Mouse (Mus musculus): ENCODE results near the gene Sumo2. TPM values are rescaled to one million over a fixed set of nuclear protein-coding genes. Genes with fewer than 3 reads are reported as not detected.

The Sumo2 gene
- 100 to 1,000 TPM; 150 to 340 TPM for polyA plus RNA-seq (2012; fragmentation: generic; extraction: Trizol)

GRCm38 (mm10) chr11:115536038-115536681, at the start of gene Sumo2:
Gene Sumo2 (minus strand): TSS chr11:115536276.

GRCm38 (mm10) chr11:115564064-115564809, 28.2 kb upstream of the Sumo2 start, which contains the start of gene Nup85:
Gene Nup85 (plus strand): TSS chr11:115564434.

GRCm38 (mm10) chr11:115514238-115514663, 21.8 kb downstream of the Sumo2 start, which contains the start of gene Jpt1:
Gene Jpt1 (minus strand): TSS chr11:115514387.

GRCm38 (mm10) chr11:115491356-115492083, 44.6 kb downstream of the Sumo2 start, which contains the start of gene Nt5c:
Gene Nt5c (minus strand): TSS chr11:115491862.

GRCm38 (mm10) chr11:115475025-115475757, 60.9 kb downstream of the Sumo2 start, which contains the start of gene Armc7:
Gene Armc7 (plus strand): TSS chr11:115475667.

Other genes with a start within 250 kb of the Sumo2 start
- under 1 TPM in 1 of 2 experiments, not detected in 1; 0.05 TPM for gene Fads6, start 238.6 kb downstream of the Sumo2 start, polyA plus RNA-seq (2012; fragmentation: generic; extraction: Trizol)
- gene Otop2, start 229.1 kb downstream of the Sumo2 start, polyA plus RNA-seq (2012; fragmentation: generic; extraction: Trizol), result under 1 TPM in 1 of 2 experiments, not detected in 1; 0.06 TPM
- gene Ush1g, start 214.2 kb downstream of the Sumo2 start, polyA plus RNA-seq (2012; fragmentation: generic; extraction: Trizol), result under 1 TPM; 0.11 to 0.34 TPM
- not detected for gene Otop3, start 201.5 kb downstream of the Sumo2 start, polyA plus RNA-seq (2012; fragmentation: generic; extraction: Trizol)
- 1 to 10 TPM; 1.9 to 7.6 TPM for gene Hid1, start 168.5 kb downstream of the Sumo2 start, polyA plus RNA-seq (2012; fragmentation: generic; extraction: Trizol)
- gene Cdr2l, start 154.4 kb downstream of the Sumo2 start, polyA plus RNA-seq (2012; fragmentation: generic; extraction: Trizol), result 10 to 100 TPM in 1 of 2 experiments, 1 to 10 TPM in 1; 6.5 to 16.4 TPM
- 100 to 1,000 TPM; 204 to 411 TPM for gene Mrpl58, start 132.5 kb downstream of the Sumo2 start, polyA plus RNA-seq (2012; fragmentation: generic; extraction: Trizol)
- 100 to 1,000 TPM; 816 to 966 TPM for gene Atp5h, start 116.3 kb downstream of the Sumo2 start, polyA plus RNA-seq (2012; fragmentation: generic; extraction: Trizol)
- gene Kctd2, start 116.1 kb downstream of the Sumo2 start, polyA plus RNA-seq (2012; fragmentation: generic; extraction: Trizol), result 10 to 100 TPM; 24.1 to 58.3 TPM
- not detected for gene Trim80, start 95.7 kb downstream of the Sumo2 start, polyA plus RNA-seq (2012; fragmentation: generic; extraction: Trizol)
- under 1 TPM; 0.12 to 0.76 TPM for gene Slc16a5, start 73.8 kb downstream of the Sumo2 start, polyA plus RNA-seq (2012; fragmentation: generic; extraction: Trizol)
- 10 to 100 TPM in 1 of 2 experiments, 1 to 10 TPM in 1; 3.4 to 13.7 TPM for gene Armc7, start 60.6 kb downstream of the Sumo2 start, polyA plus RNA-seq (2012; fragmentation: generic; extraction: Trizol)
- gene Nt5c, start 44.4 kb downstream of the Sumo2 start, polyA plus RNA-seq (2012; fragmentation: generic; extraction: Trizol), result 100 to 1,000 TPM; 130 to 206 TPM
- 100 to 1,000 TPM; 321 to 516 TPM for gene Jpt1, start 21.9 kb downstream of the Sumo2 start, polyA plus RNA-seq (2012; fragmentation: generic; extraction: Trizol)
- 100 to 1,000 TPM in 1 of 2 experiments, 10 to 100 TPM in 1; 90.3 to 107 TPM for gene Nup85, start 28.2 kb upstream of the Sumo2 start, polyA plus RNA-seq (2012; fragmentation: generic; extraction: Trizol)
- gene Mrps7, start 67.6 kb upstream of the Sumo2 start, polyA plus RNA-seq (2012; fragmentation: generic; extraction: Trizol), result 100 to 1,000 TPM in 1 of 2 experiments, 10 to 100 TPM in 1; 71.5 to 141 TPM
- gene Gga3, start 67.8 kb upstream of the Sumo2 start, polyA plus RNA-seq (2012; fragmentation: generic; extraction: Trizol), result 10 to 100 TPM in 1 of 2 experiments, 1 to 10 TPM in 1; 6.0 to 15.0 TPM
- 10 to 100 TPM; 13.3 to 37.6 TPM for gene Mif4gd, start 76.7 kb upstream of the Sumo2 start, polyA plus RNA-seq (2012; fragmentation: generic; extraction: Trizol)
- 10 to 100 TPM; 13.5 to 18.8 TPM for gene Slc25a19, start 92.0 kb upstream of the Sumo2 start, polyA plus RNA-seq (2012; fragmentation: generic; extraction: Trizol)
- 10 to 100 TPM; 26.7 to 56.0 TPM for gene Grb2, start 172.3 kb upstream of the Sumo2 start, polyA plus RNA-seq (2012; fragmentation: generic; extraction: Trizol)
- gene Tmem94, start 229.2 kb upstream of the Sumo2 start, polyA plus RNA-seq (2012; fragmentation: generic; extraction: Trizol), result 10 to 100 TPM in 1 of 2 experiments, 1 to 10 TPM in 1; 9.5 to 37.3 TPM

All from C3H10T1/2 (cell line).